Mouse (Mus musculus) liver, embryonic 14.5 days (tissue): Measurements from ENCODE around the gene Nkd1. TPM values are rescaled to one million over a fixed set of nuclear protein-coding genes. Genes with fewer than 3 reads are reported as not detected.

ENCODE experiments used
- ATAC-seq: fragments of 200-750 bp; cut with Nextera tagmentation; 2 replicates; pipeline ENCODE4 v1.8.0; 2017; ENCODE audit warnings: moderate number of reproducible peaks, mild to moderate bottlenecking, moderate library complexity; ENCODE audit not compliant: insufficient read depth
- DNase-seq, 3 experiments: peaks; one replicate each; pipeline ENCODE4 v3.0.0-alpha.2; 2012 to 2013; ENCODE audit warnings: low read depth in 3 of 3, low spot score in 3 of 3
- H3K27ac ChIP-seq: fragments of 300-500 bp; sonication (generic); 2 replicates; pipeline ENCODE4 v1.5.1; 2014; ENCODE audit warnings: moderate library complexity, mild to moderate bottlenecking, control low read depth, inconsistent platforms
- H3K27me3 ChIP-seq: fragments of 300-500 bp; sonication (generic); 2 replicates; pipeline ENCODE4 v1.6.1; 2014; ENCODE audit warnings: mild to moderate bottlenecking, low read length, moderate library complexity; ENCODE audit not compliant: control insufficient read depth, insufficient read depth
- H3K36me3 ChIP-seq: fragments of 300-500 bp; sonication (generic); replicated peaks from 2 replicates; pipeline ENCODE4 v1.6.1; 2014; ENCODE audit warnings: low read depth; ENCODE audit not compliant: control insufficient read depth, insufficient read depth
- H3K4me1 ChIP-seq, 2 experiments: fragments of 200-500 bp in 1 of 2; fragments of 300-500 bp in 1 of 2; sonication (generic) in 1 of 2; replicated peaks; 2 replicates each; pipeline ENCODE4 v1.6.1; 2012 to 2014; ENCODE audit warnings: antibody characterized with exemption in 1 of 2, inconsistent platforms in 1 of 2, low read length in 1 of 2; ENCODE audit not compliant: control insufficient read depth in 2 of 2, insufficient read depth in 2 of 2
- H3K4me2 ChIP-seq: fragments of 300-500 bp; sonication (generic); 2 replicates; pipeline ENCODE4 v1.6.1; 2014; ENCODE audit warnings: low read depth, mild to moderate bottlenecking, control low read depth, moderate library complexity
- H3K4me3 ChIP-seq, 2 experiments: fragments of 200-500 bp in 1 of 2; fragments of 300-500 bp in 1 of 2; sonication (generic) in 1 of 2; 2 replicates each; pipeline ENCODE4 v1.5.1; 2012 to 2014; ENCODE audit warnings: low read depth in 2 of 2, low read length in 2 of 2, mild to moderate bottlenecking in 2 of 2, control low read depth in 1 of 2, inconsistent platforms in 1 of 2, moderate library complexity in 1 of 2; ENCODE audit not compliant: insufficient read depth in 1 of 2
- H3K9ac ChIP-seq: fragments of 300-500 bp; sonication (generic); replicated peaks from 2 replicates; pipeline ENCODE4 v1.6.1; 2014; ENCODE audit warnings: mild to moderate bottlenecking, control low read depth, moderate library complexity
- H3K9me3 ChIP-seq: fragments of 300-500 bp; sonication (generic); 2 replicates; pipeline ENCODE4 v1.6.1; 2016; ENCODE audit warnings: low read length, mixed read lengths; ENCODE audit not compliant: control insufficient read depth
- CTCF ChIP-seq: IDR thresholded peaks from 2 replicates; pipeline ENCODE4 v1.5.1; 2016; ENCODE audit warnings: antibody characterized with exemption, low read depth, control low read depth
- EP300 ChIP-seq: IDR thresholded peaks from 2 replicates; pipeline ENCODE4 v1.6.1; 2016; ENCODE audit warnings: antibody characterized with exemption, low read depth
- WGBS: fragments of 180-500 bp; shearing (Covaris S2); extraction: QIAGEN DNeasy Blood & Tissue Kit; methylation state at CpG from one replicate; pipeline ENCODE4 v1.1.7; 2014; ENCODE audit not compliant: insufficient replicate concordance; 5-methylcytosine and 5-hydroxymethylcytosine counted together
- polyA plus RNA-seq, 2 experiments: library from polyadenylated mRNA; depleted of rRNA in 1 of 2; stranded (reverse) in 1 of 2; unstranded in 1 of 2; fragments of >200 nt; fragmentation: Nextera tagmentation in 1 of 2; extraction: Ambion mirVana in 1 of 2; gene quantifications; 2 replicates each; pipeline versions ENCODE4 v1.2.1 to v1.2.3; 2012 to 2014

Nkd1 gene
- polyA plus RNA-seq, 2 experiments = 0.96 to 0.97 TPM

DNA sequence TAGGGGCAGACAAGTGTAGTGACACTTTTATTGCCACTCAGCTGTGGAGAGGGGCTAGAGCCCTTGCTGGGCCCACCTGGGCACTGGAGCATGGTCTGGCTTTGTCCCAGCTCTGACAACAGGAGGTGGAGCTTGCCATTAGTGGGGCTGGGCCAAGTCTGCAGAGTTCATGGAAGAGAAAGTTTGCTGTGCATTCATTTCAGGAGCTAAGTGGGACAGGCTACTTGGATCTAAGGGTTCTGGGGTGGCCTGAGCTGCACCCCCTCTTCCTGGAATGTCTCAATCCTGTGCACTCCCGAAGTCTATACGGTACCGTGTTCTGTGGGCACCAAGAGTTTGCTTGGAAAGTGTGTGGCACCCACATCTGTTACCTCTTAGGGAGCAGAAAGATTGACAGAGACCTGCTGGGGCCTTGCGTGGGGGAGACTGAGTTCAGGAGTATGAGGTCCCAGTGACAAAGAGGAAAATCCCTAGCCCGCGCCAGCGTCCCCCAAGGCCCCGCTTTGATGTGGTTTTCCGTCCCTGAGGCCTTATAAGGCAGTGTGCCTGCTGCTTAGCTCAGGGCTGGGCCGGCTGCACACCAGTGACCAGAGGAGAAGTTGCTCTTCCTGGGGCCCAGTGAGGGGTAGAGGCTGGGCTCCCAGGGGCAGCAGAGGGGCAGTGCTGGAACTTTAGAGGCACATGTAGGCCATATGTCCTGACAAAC lies 49.3 kb downstream of the Nkd1 start:
- Histone ChIP-seq H3K27ac (no peak overlapping the region), H3K27me3 (no peaks in the 10 kb centered on the region), H3K9me3 (no peaks in the 10 kb centered on the region), H3K36me3 (no peaks in the 10 kb centered on the region), H3K4me1 (peaks cover 0 to 18% of the 10 kb centered on the region in 2 experiments; a peak in 2 of 4 replicates), H3K9ac (no peak overlapping the region), H3K4me3 (no peak overlapping the region), H3K4me2 (no peak overlapping the region)
- no peak for TF ChIP-seq CTCF
- TF ChIP-seq EP300 = no peak
- peak; percentile 47; the same call in 1 of the 2 replicates for ATAC-seq
- 20% methylated on average over 10 of the region's 10 CpGs for WGBS
- DNase-seq = peak in 1 of 3 experiments; percentile 9

DNA sequence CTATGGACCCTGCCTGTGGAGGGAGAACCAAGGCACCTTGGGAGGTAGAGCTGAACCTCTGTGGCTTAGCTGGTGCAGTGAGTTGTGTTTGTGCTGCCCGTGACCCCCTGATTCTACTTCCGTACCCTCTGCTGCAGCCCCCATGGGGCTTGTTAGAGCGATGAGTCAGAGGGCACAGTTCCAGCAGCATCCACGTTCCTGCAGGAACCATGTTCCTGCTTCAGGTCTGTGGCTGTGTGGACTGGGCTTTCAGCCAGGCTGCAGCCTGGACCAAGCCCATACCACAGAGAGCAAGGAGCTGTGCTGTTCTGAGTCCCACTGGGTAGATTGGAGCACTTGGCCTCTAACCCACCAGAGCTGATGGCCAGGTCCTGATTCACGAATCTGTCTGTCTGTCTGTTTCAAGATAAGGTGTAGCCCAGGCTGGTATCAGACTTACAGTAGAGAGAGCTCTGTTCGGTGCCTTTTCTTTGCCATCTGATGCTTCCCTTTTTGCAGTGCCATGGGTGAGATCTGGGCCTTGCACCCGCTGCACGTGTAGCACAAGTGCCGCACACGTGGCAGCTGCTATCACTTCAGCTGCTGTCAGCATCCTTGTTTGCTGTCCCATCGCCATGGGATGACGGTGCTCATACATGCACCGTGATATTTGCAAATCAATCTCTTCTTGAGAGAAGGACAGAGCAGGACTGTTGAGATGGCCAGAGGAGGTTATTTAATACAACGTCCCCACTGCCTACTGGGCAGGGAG lies 50.5 kb downstream of the Nkd1 start:
- H3K9ac ChIP-seq = no peak overlapping the region
- H3K4me3 ChIP-seq = no peak overlapping the region
- 56% methylated on average over 14 of the region's 14 CpGs for WGBS
- H3K9me3 ChIP-seq = no peaks in the 10 kb centered on the region
- H3K27me3 ChIP-seq = no peaks in the 10 kb centered on the region
- DNase-seq (no peak), ATAC-seq (no peak)
- TF ChIP-seq CTCF (no peak), EP300 (no peak)
- H3K4me2 ChIP-seq = no peak overlapping the region
- H3K36me3 ChIP-seq = no peaks in the 10 kb centered on the region
- no peak overlapping the region for H3K27ac ChIP-seq
- peaks cover 0 to 11% of the 10 kb centered on the region in 2 experiments; a peak in 2 of 4 replicates for H3K4me1 ChIP-seq

DNA sequence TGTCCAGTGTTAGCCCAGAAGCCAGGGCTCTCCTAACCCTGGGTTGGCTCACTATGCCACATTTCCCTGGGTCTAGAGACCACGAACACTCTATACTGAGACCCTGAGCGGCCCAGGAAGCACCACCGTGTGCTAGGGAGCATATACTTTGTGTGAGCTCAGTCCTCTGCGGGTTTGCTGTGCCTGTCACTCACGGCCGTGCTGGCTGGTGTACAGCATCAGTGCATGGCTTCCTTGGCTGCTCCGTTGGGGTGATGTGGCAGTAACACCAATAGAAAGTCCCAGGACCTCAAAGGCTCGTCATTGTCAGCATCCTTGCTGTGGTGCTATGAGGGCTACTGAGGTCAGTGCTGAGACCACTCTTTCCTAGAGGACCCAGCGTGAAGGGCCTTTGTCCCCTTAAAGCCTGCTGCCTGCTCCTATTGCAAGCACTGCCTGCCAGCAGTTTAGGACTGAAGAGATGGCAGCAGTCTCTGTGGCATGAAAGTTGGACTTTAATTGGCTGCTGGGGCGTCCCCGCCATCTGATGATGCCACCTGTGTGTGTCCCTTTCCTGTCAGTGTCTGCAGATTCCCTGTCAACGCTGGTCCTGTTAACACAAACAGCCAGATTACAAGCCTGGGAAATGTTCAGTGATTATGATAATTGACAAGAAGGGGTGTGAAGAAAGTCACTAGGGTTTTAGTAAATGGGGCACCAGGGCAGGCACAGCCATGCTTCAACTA lies 51.2 kb downstream of the Nkd1 start:
- Histone ChIP-seq H3K9ac (no peak overlapping the region), H3K27ac (no peak overlapping the region), H3K9me3 (no peaks in the 10 kb centered on the region), H3K4me2 (no peak overlapping the region), H3K4me1 (peaks cover 0 to 11% of the 10 kb centered on the region in 2 experiments; a peak in 2 of 4 replicates), H3K4me3 (no peak overlapping the region), H3K27me3 (no peaks in the 10 kb centered on the region), H3K36me3 (no peaks in the 10 kb centered on the region)
- TF ChIP-seq CTCF = no peak
- TF ChIP-seq EP300 = no peak
- DNase-seq (no peak), ATAC-seq (no peak)
- WGBS = 63% methylated on average over 12 of the region's 12 CpGs

DNA sequence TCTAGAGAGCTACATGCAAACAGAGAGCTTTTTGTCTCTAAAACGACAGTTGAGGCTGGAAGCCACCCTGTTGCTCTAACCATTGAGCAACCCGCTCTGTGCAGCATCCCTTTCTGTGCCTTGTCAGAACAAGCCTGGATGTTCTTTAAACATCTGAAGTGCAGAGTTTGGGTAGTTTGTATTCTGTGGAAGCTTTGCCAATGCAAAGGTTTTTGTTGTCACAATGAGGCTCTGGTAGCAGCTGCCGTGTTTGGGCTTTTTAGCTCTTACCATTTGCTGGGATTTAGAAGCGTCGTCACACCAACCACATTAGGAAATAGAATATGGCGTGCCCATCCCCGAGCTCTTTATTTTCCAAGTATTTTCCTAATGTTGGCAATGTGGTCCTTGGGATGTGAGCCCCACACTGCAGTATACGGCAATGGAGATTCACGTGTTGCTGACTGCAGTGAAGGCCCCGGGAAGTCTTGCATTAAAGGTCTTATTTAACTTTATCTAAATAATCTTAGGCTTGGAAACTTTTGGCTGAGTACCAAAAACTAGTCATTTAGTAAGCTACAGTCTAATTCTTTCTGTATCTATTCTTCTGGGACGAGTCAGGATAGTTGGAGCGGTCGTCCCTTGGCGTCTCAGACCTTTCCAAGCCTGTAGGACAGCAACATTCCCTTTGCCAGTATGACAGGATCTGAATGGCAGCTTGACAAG lies 51.9 kb downstream of the Nkd1 start:
- DNase-seq (no peak), ATAC-seq (no peak)
- H3K4me1 ChIP-seq = peaks cover 0 to 11% of the 10 kb centered on the region in 2 experiments; a peak in 2 of 4 replicates
- H3K27me3 ChIP-seq = no peaks in the 10 kb centered on the region
- 72% methylated on average over 14 of the region's 14 CpGs for WGBS
- TF ChIP-seq CTCF (no peak), EP300 (no peak)
- H3K9me3 ChIP-seq = no peaks in the 10 kb centered on the region
- no peak overlapping the region for H3K27ac ChIP-seq
- no peak overlapping the region for H3K4me3 ChIP-seq
- no peak overlapping the region for H3K9ac ChIP-seq
- H3K4me2 ChIP-seq = no peak overlapping the region
- no peaks in the 10 kb centered on the region for H3K36me3 ChIP-seq
